Mouse (Mus musculus): ENCODE measurements around the gene Cul9. TPM values are rescaled to one million over a fixed set of nuclear protein-coding genes. Genes with fewer than 3 reads are reported as not detected.

The Cul9 gene
- polyA plus RNA-seq, 1 experiment from 2014 or later: 0.51 TPM

DNA sequence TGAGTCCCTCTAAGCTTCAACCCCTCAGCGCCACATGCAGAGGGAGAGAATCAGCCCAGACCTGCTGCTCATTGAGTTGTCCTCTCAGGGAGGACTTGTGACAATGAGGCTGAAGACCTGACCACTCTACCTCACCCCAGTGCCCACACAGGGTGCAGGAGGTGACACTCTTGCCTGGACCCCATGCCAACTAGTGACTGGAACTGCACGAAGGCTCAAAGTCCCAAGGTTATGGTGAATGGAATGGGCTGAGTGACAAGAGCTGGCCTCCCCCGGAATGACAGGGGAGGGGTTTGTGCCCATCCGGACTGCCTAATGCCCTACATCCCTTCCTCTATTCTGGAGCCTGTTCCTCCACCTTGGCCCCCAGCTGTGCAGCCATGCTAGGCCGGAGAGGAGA lies 93.5 kb downstream of the Cul9 start:
- H3K27me3 ChIP-seq: peaks cover 74% of the 10 kb centered on the region
- 35% methylated on average over 5 of the region's 5 CpGs for WGBS (ENCODE audit: insufficient replicate concordance)
- H3K9ac ChIP-seq: no peak overlapping the region

More for the DNA sequence above, 93.5 kb downstream of the Cul9 start:
- no peak for ATAC-seq (ENCODE audit: insufficient read depth)
- H3K36me3 ChIP-seq (replicated peaks): no peaks in the 10 kb centered on the region
- no peak overlapping the region for H3K27ac ChIP-seq (replicated peaks)
- no peak overlapping the region for H3K4me3 ChIP-seq (replicated peaks)
- no peak overlapping the region for H3K4me2 ChIP-seq
- no peaks in the 10 kb centered on the region for H3K9me3 ChIP-seq (replicated peaks)
- peaks cover 20% of the 10 kb centered on the region for H3K4me1 ChIP-seq (replicated peaks)

Small RNA genes lying within 50 kb of the gene (microRNA-seq; reads per million reads assigned to microRNA genes)
- not detected for gene Mir6976

Other genes with a start within 250 kb of the Cul9 start
- 0.24 TPM in 1 of 2 replicates, not detected in the other for gene Dlk2, start 249.0 kb downstream of the Cul9 start, polyA plus RNA-seq (2015; fragmentation: Nextera tagmentation; extraction: Ambion mirVana)
- gene Abcc10, start 218.0 kb downstream of the Cul9 start, polyA plus RNA-seq (2015; fragmentation: Nextera tagmentation; extraction: Ambion mirVana): 1.8 and 2.0 TPM in 2 replicates
- gene Zfp318, start 162.7 kb downstream of the Cul9 start, polyA plus RNA-seq (2015; fragmentation: Nextera tagmentation; extraction: Ambion mirVana): 1.5 and 1.7 TPM in 2 replicates
- not detected in 2 replicates for gene Crip3, start 117.5 kb downstream of the Cul9 start, polyA plus RNA-seq (2015; fragmentation: Nextera tagmentation; extraction: Ambion mirVana)
- gene Slc22a7, start 107.9 kb downstream of the Cul9 start, polyA plus RNA-seq (2015; fragmentation: Nextera tagmentation; extraction: Ambion mirVana): not detected in 2 replicates
- 0.01 TPM in 2 replicates for gene Ttbk1, start 58.7 kb downstream of the Cul9 start, polyA plus RNA-seq (2015; fragmentation: Nextera tagmentation; extraction: Ambion mirVana)
- 17.5 and 17.7 TPM in 2 replicates for gene Dnph1, start 49.7 kb downstream of the Cul9 start, polyA plus RNA-seq (2015; fragmentation: Nextera tagmentation; extraction: Ambion mirVana)
- gene Srf, start 9.8 kb upstream of the Cul9 start, polyA plus RNA-seq (2015; fragmentation: Nextera tagmentation; extraction: Ambion mirVana): 2.2 and 3.1 TPM in 2 replicates
- gene Ptk7, start 83.1 kb upstream of the Cul9 start, polyA plus RNA-seq (2015; fragmentation: Nextera tagmentation; extraction: Ambion mirVana): 7.8 and 9.1 TPM in 2 replicates
- 9.3 and 10.3 TPM in 2 replicates for gene Klc4, start 99.6 kb upstream of the Cul9 start, polyA plus RNA-seq (2015; fragmentation: Nextera tagmentation; extraction: Ambion mirVana)
- 67.9 and 69.4 TPM in 2 replicates for gene Mrpl2, start 99.8 kb upstream of the Cul9 start, polyA plus RNA-seq (2015; fragmentation: Nextera tagmentation; extraction: Ambion mirVana)
- 9.7 and 11.5 TPM in 2 replicates for gene Cul7, start 103.9 kb upstream of the Cul9 start, polyA plus RNA-seq (2015; fragmentation: Nextera tagmentation; extraction: Ambion mirVana)
- gene Rrp36, start 128.0 kb upstream of the Cul9 start, polyA plus RNA-seq (2015; fragmentation: Nextera tagmentation; extraction: Ambion mirVana): 21.5 and 22.6 TPM in 2 replicates
- 55.1 and 56.7 TPM in 2 replicates for gene Mea1, start 132.4 kb upstream of the Cul9 start, polyA plus RNA-seq (2015; fragmentation: Nextera tagmentation; extraction: Ambion mirVana)
- gene Klhdc3, start 134.5 kb upstream of the Cul9 start, polyA plus RNA-seq (2015; fragmentation: Nextera tagmentation; extraction: Ambion mirVana): 53.4 and 57.4 TPM in 2 replicates
- 28.4 and 33.2 TPM in 2 replicates for gene Ppp2r5d, start 158.7 kb upstream of the Cul9 start, polyA plus RNA-seq (2015; fragmentation: Nextera tagmentation; extraction: Ambion mirVana)
- 9.7 and 11.9 TPM in 2 replicates for gene Pex6, start 165.1 kb upstream of the Cul9 start, polyA plus RNA-seq (2015; fragmentation: Nextera tagmentation; extraction: Ambion mirVana)
- gene Gnmt, start 182.8 kb upstream of the Cul9 start, polyA plus RNA-seq (2015; fragmentation: Nextera tagmentation; extraction: Ambion mirVana): 59.8 and 101 TPM in 2 replicates
- 25.9 and 26.8 TPM in 2 replicates for gene Cnpy3, start 205.8 kb upstream of the Cul9 start, polyA plus RNA-seq (2015; fragmentation: Nextera tagmentation; extraction: Ambion mirVana)
- 0.09 and 0.15 TPM in 2 replicates for gene Ptcra, start 217.3 kb upstream of the Cul9 start, polyA plus RNA-seq (2015; fragmentation: Nextera tagmentation; extraction: Ambion mirVana)
- gene 2310039H08Rik, start 226.2 kb upstream of the Cul9 start, polyA plus RNA-seq (2015; fragmentation: Nextera tagmentation; extraction: Ambion mirVana): 47.5 and 52.0 TPM in 2 replicates
- 69.1 and 74.7 TPM in 2 replicates for gene Rpl7l1, start 236.3 kb upstream of the Cul9 start, polyA plus RNA-seq (2015; fragmentation: Nextera tagmentation; extraction: Ambion mirVana)